Mouse (Mus musculus): ENCODE measurements around the gene Muc13.

DNA sequence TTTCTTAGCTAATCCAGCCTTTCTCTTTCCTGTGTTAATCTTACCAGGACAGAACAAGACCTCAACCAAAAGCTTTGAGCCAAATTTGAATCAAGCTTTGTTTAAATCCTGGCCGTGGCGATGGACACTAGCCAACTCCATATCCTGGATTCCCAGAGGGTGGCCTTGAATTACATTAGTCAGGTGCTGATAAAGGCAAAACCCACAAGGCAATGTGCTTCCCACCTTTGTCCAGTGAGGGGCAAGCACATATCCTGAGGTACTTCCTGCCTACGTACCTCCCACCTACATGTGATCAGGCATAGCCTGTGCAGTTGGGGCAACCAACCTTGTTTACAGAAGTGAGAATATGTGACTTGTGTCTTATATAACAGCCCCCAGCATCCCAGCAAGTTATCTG lies 18.9 kb upstream of the Muc13 start:
- TF ChIP-seq POLR2A (IDR thresholded peaks at IDR 0.05; ENCODE audit: low read depth, low read length) (no peak), CTCF (IDR thresholded peaks at IDR 0.05; ENCODE audit: extremely low read depth, insufficient read depth, insufficient read length, insufficient replicate concordance) (no peak)

All from spleen, adult 2 months (tissue).